Mouse (Mus musculus) lung, postnatal 0 days (tissue): ENCODE results near the gene Ttc6. TPM values are rescaled to one million over a fixed set of nuclear protein-coding genes. Genes with fewer than 3 reads are reported as not detected.

Experiments
- ATAC-seq: fragments of 200-750 bp; cut with Nextera tagmentation; 2 replicates; pipeline ENCODE4 v1.8.0; 2017; ENCODE audit warnings: moderate library complexity
- DNase-seq: peaks from one replicate; pipeline ENCODE4 v3.0.0-alpha.2; 2016; ENCODE audit warnings: low spot score
- H3K27ac ChIP-seq: fragments of 300-500 bp; sonication (generic); 2 replicates; pipeline ENCODE4 v1.5.1; 2014; ENCODE audit warnings: antibody characterized with exemption, mild to moderate bottlenecking, low read length, mixed read lengths
- H3K27me3 ChIP-seq: fragments of 300-500 bp; sonication (generic); replicated peaks from 2 replicates; pipeline ENCODE4 v1.6.1; 2014; ENCODE audit warnings: low read length, mixed read lengths; ENCODE audit not compliant: insufficient read depth
- H3K36me3 ChIP-seq: fragments of 300-500 bp; sonication (generic); 2 replicates; pipeline ENCODE4 v1.6.1; 2014; ENCODE audit warnings: low read length, mixed read lengths; ENCODE audit not compliant: insufficient read depth
- H3K4me1 ChIP-seq: fragments of 300-500 bp; sonication (generic); 2 replicates; pipeline ENCODE4 v1.6.1; 2014; ENCODE audit warnings: antibody characterized with exemption, low read depth, low read length, mixed read lengths; ENCODE audit not compliant: insufficient read depth
- H3K4me2 ChIP-seq: fragments of 300-500 bp; sonication (generic); replicated peaks from 2 replicates; pipeline ENCODE4 v1.6.1; 2014; ENCODE audit warnings: low read depth, mild to moderate bottlenecking, low read length, moderate library complexity, mixed read lengths
- H3K4me3 ChIP-seq: fragments of 300-500 bp; sonication (generic); 2 replicates; pipeline ENCODE4 v1.5.1; 2014; ENCODE audit warnings: low read depth, low read length
- H3K9ac ChIP-seq: fragments of 300-500 bp; sonication (generic); replicated peaks from 2 replicates; pipeline ENCODE4 v1.6.1; 2014; ENCODE audit warnings: low read depth, mild to moderate bottlenecking
- H3K9me3 ChIP-seq: fragments of 300-500 bp; sonication (generic); 2 replicates; pipeline ENCODE4 v1.6.1; 2016; ENCODE audit warnings: low read length, mixed read lengths
- CTCF ChIP-seq: IDR thresholded peaks from 2 replicates; pipeline ENCODE4 v1.5.1; 2016; ENCODE audit warnings: antibody characterized with exemption, mild to moderate bottlenecking
- EP300 ChIP-seq: IDR thresholded peaks from 2 replicates; pipeline ENCODE4 v1.6.1; 2016; ENCODE audit warnings: antibody characterized with exemption, mild to moderate bottlenecking, control low read depth
- WGBS: fragments of 180-500 bp; shearing (Covaris S2); extraction: QIAGEN DNeasy Blood & Tissue Kit; methylation state at CpG from one replicate; pipeline ENCODE4 v1.1.7; 2014; 5-methylcytosine and 5-hydroxymethylcytosine counted together
- polyA plus RNA-seq: library from polyadenylated mRNA; unstranded; fragments of >200 nt; fragmentation: Nextera tagmentation; extraction: Ambion mirVana; gene quantifications from 2 replicates; pipeline ENCODE4 v1.2.1, GENCODE M21; 2015

Ttc6 gene
- polyA plus RNA-seq, 1 experiment from 2014 or later, result 2.1 TPM

DNA sequence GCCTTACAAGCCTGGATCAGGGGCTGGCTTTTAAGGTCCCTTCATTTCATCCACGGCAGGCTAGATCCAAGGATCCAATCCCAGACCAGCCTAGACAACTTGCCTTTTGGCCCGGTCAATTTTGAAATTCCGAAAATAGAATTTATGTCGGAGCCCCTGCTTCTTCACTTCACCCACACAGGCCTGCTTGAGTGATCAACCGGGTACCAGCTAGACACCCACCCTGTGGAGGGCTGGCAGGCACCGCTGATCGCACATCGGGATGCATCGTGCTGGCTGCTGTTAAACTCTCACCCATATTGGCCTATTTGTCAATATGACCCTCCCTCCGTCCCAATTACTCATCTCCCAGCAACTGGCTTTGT, 20.3 kb upstream of the Ttc6 start:
- no peak for TF ChIP-seq EP300
- no peak for TF ChIP-seq CTCF
- no peak for DNase-seq
- H3K9ac ChIP-seq, result peak overlapping the region; percentile 41
- no peaks in the 10 kb centered on the region for H3K36me3 ChIP-seq
- peak overlapping the region; percentile 59 for H3K4me2 ChIP-seq
- H3K4me1 ChIP-seq, result peaks cover 6% of the 10 kb centered on the region; the same call in 1 of the 2 replicates
- H3K27me3 ChIP-seq, result peaks cover 33% of the 10 kb centered on the region
- no peak for ATAC-seq
- peak overlapping the region; percentile 73 for H3K27ac ChIP-seq
- H3K4me3 ChIP-seq, result peak overlapping the region; percentile 54
- WGBS, result under 1% methylated on average over 10 of the region's 10 CpGs
- no peaks in the 10 kb centered on the region for H3K9me3 ChIP-seq

DNA sequence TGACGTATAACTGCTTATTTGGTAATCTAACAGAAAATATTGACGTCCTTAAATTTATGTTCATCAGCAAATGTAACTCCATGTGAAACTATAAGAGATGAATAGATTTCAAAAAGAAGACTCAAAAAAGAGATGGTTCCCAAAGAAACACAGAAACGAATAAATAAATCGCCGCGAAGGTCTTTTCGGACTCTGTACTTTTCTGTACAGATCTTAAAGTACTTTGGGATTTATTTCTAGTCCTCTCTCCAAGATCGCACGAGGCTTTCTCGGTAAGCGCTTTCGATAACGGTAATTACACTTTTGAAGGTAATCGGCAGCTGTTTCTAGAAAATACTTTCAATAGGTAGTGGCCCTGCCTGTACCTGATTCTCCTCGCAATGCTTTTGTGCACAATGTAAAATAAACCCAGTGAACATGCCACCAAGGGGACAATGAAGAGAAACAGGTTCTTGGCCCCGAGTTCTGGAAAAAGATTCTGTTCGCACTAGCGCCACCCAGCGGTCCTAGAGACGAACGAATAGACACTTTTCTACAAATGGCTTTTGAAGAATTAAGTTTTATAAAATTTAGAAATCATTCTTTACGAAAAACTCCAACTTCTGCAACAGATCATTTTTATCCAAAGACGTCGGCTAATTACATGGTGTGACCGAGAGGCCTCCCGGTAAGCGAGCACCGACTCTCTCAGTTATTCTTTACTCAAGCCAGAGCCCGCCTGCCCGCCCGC, 19.1 kb upstream of the Ttc6 start:
- H3K27ac ChIP-seq, result peak overlapping the region; percentile 91
- no peak for ATAC-seq
- peaks cover 44% of the 10 kb centered on the region for H3K27me3 ChIP-seq
- no peaks in the 10 kb centered on the region for H3K36me3 ChIP-seq
- H3K9ac ChIP-seq, result peak overlapping the region; percentile 61
- no peaks in the 10 kb centered on the region for H3K9me3 ChIP-seq
- peak overlapping the region; percentile 54 for H3K4me3 ChIP-seq
- H3K4me2 ChIP-seq, result peak overlapping the region; percentile 73
- H3K4me1 ChIP-seq, result peaks cover 6% of the 10 kb centered on the region; the same call in 1 of the 2 replicates
- DNase-seq, result peak; percentile 86
- 3% methylated on average over 31 of the region's 31 CpGs for WGBS
- TF ChIP-seq CTCF (peak; percentile 72), EP300 (no peak)

DNA sequence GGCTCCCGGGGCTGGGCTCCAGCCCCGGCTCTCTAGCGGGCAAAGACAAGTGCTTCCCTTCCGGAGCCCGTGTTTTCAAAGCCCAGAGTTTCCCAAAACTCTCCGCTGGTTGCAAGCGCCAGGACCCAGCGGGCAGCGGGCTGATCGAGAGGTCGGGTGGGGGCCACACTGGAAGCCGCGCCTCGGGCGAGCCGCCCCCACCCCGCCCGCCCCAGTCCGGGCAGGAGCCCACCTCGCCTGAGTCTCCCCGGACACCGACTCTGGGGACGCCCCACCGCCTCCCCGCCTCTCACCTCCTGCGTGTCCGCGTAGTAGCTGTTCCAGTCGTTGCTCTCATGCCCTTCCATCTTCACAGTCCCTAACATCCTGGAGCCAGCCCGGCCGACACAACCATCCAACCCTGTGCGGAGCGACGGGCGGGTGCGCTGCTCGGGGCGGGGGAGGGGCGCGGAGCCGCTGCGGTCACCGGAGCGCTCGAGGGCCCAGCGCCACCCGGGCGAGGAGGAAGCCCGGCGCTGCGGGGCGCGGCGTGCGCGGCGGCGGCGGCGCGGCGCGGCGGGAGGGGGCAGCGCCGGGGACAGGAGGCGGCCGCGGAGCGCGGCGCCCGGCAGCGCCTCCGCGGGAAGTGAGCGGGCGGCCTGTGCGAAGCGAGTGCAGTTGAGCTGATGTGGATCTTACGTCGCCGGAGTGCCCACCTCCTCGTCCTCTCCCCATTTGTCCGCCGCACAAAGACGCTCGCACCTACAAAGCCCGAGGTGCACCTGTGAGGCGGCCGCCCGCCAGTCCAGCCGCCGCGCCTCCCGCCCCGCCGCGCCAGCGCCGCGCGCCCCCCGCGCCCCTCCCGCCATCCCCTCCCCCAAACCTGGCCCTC, 18.3 kb upstream of the Ttc6 start:
- H3K27ac ChIP-seq, result peak overlapping the region; percentile 91
- under 1% methylated on average over 60 of the region's 106 CpGs for WGBS

DNA sequence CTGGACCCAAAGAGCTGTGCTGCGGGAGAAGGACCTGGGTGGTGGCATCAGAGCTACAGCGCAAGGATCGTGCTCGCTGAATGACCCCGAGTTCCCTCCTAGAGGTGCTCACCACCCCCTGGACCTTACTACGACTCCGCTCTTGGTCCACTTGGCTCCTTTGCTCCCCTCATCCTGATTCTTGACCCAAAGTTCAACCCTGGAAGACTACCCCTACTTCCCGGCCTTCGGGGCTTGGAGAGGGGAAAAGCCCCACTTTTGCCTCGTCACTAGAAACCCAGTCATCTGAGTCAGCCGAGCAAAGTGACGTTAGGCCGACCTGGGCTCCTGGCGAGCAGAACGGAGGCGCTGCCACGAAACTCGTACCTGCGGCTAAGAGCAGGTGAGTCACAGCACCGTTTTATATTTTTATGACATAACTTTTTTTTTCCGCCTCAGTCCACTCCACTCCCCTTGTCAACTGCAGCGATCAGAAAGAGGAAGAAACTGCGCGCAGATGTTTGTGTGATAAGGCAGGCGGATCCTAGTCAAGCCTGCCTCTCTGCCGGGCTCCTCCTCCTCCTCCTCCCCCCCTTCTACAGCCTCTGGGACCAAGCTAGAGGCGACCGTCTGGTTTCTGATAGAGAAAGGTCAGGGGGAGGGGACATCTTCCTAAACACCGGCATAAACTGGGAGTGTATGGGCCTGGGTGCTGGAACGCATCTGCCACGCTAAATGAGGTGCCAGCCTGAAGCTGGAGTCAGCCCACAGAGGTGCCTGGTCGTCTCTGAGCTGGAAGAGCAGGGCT, 17.3 kb upstream of the Ttc6 start, which contains the start of gene Foxa1:
Gene Foxa1 (minus strand): TSS at position 502 of the 787 bp plus-strand sequence.
- no peaks in the 10 kb centered on the region for H3K9me3 ChIP-seq
- peaks cover 47% of the 10 kb centered on the region for H3K27me3 ChIP-seq
- no peak for TF ChIP-seq CTCF
- no peak for TF ChIP-seq EP300
- peak within 1 kb of the TSS; percentile 61 for H3K9ac ChIP-seq
- peak within 1 kb of the TSS; percentile 54 for H3K4me3 ChIP-seq
- peak within 1 kb of the TSS; percentile 73 for H3K4me2 ChIP-seq
- WGBS, result under 1% methylated on average over 31 of the region's 32 CpGs
- H3K27ac ChIP-seq, result peak within 1 kb of the TSS; percentile 91
- DNase-seq (peak; percentile 88), ATAC-seq (peak; percentile 54)
- peaks cover 6% of the 10 kb centered on the region; the same call in 1 of the 2 replicates for H3K4me1 ChIP-seq
- H3K36me3 ChIP-seq, result no peaks in the 10 kb centered on the region

More for the DNA sequence above, 18.3 kb upstream of the Ttc6 start:
- peaks cover 6% of the 10 kb centered on the region; the same call in 1 of the 2 replicates for H3K4me1 ChIP-seq
- H3K9me3 ChIP-seq, result no peaks in the 10 kb centered on the region
- DNase-seq, result peak; percentile 78
- H3K4me2 ChIP-seq, result peak overlapping the region; percentile 73
- H3K4me3 ChIP-seq, result peak overlapping the region; percentile 54
- TF ChIP-seq CTCF (no peak), EP300 (no peak)
- no peaks in the 10 kb centered on the region for H3K36me3 ChIP-seq
- H3K27me3 ChIP-seq, result peaks cover 44% of the 10 kb centered on the region
- ATAC-seq, result peak; percentile 67
- H3K9ac ChIP-seq, result peak overlapping the region; percentile 61

DNA sequence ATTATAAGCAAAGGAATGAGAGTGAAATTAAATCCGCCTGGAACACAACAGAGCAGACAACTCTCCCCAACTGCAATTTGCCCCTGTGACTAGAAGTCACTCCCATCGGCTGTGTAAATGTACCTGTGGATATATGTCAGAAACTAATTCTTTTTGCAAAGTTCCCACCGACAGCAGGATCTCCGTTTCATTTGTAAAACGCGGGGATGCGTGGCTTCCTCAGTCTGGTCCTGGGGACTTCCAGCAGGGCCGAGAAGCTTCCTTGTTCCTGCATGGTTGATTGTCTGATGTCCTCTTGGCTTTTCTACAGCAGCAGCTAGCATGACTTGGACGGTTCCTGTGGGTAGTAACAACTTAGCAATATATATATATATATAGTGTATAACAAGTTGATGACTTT, 16.0 kb upstream of the Ttc6 start:
- peak overlapping the region; percentile 73 for H3K4me2 ChIP-seq
- TF ChIP-seq EP300 (no peak), CTCF (no peak)
- peaks cover 37% of the 10 kb centered on the region for H3K27me3 ChIP-seq
- no peaks in the 10 kb centered on the region for H3K9me3 ChIP-seq
- H3K27ac ChIP-seq, result no peak overlapping the region
- ATAC-seq (no peak), DNase-seq (no peak)
- H3K4me3 ChIP-seq, result 0 out of 2 replicates have a peak overlapping the region, but pooled peaks have one; percentile 19
- WGBS, result 4% methylated on average over 9 of the region's 9 CpGs
- no peak overlapping the region for H3K9ac ChIP-seq
- no peaks in the 10 kb centered on the region for H3K36me3 ChIP-seq
- H3K4me1 ChIP-seq, result peaks cover 6% of the 10 kb centered on the region; the same call in 1 of the 2 replicates
